Mouse (Mus musculus) heart, postnatal 0 days (tissue): ENCODE results near the gene 2310034G01Rik. TPM values are rescaled to one million over a fixed set of nuclear protein-coding genes. Genes with fewer than 3 reads are reported as not detected.

Source experiments
- ATAC-seq: fragments of 200-750 bp; cut with Nextera tagmentation; 2 replicates; pipeline ENCODE4 v1.8.0; 2017; ENCODE audit warnings: low read depth, moderate number of reproducible peaks, moderate library complexity; ENCODE audit not compliant: insufficient read depth
- DNase-seq: peaks from one replicate; pipeline ENCODE4 v3.0.0-alpha.2; 2016; ENCODE audit warnings: low spot score
- H3K27ac ChIP-seq: fragments of 300-500 bp; sonication (generic); 2 replicates; pipeline ENCODE4 v1.5.1; 2014; ENCODE audit warnings: low read depth, mild to moderate bottlenecking
- H3K27me3 ChIP-seq: fragments of 300-500 bp; sonication (generic); 2 replicates; pipeline ENCODE4 v1.6.1; 2014; ENCODE audit warnings: low read length, mixed read lengths; ENCODE audit not compliant: control insufficient read depth, insufficient read depth
- H3K36me3 ChIP-seq: fragments of 300-500 bp; sonication (generic); replicated peaks from 2 replicates; pipeline ENCODE4 v1.6.1; 2014; ENCODE audit warnings: low read length, mixed read lengths; ENCODE audit not compliant: control insufficient read depth, insufficient read depth
- H3K4me1 ChIP-seq: fragments of 300-500 bp; sonication (generic); 2 replicates; pipeline ENCODE4 v1.6.1; 2014; ENCODE audit warnings: antibody characterized with exemption; ENCODE audit not compliant: control insufficient read depth, insufficient read depth
- H3K4me2 ChIP-seq: fragments of 300-500 bp; sonication (generic); 2 replicates; pipeline ENCODE4 v1.6.1; 2014; ENCODE audit warnings: low read depth, mild to moderate bottlenecking, low read length, moderate library complexity
- H3K4me3 ChIP-seq: fragments of 300-500 bp; sonication (generic); 2 replicates; pipeline ENCODE4 v1.5.1; 2014; ENCODE audit warnings: low read depth, low read length
- H3K9ac ChIP-seq: fragments of 300-500 bp; sonication (generic); replicated peaks from 2 replicates; pipeline ENCODE4 v1.6.1; 2014; ENCODE audit warnings: low read depth, low read length, mixed read lengths
- H3K9me3 ChIP-seq: fragments of 300-500 bp; sonication (generic); replicated peaks from 2 replicates; pipeline ENCODE4 v1.6.1; 2016; ENCODE audit warnings: low read length; ENCODE audit not compliant: control insufficient read depth
- CTCF ChIP-seq: IDR thresholded peaks from 2 replicates; pipeline ENCODE4 v1.5.1; 2016; ENCODE audit warnings: antibody characterized with exemption, control low read depth, low read depth
- EP300 ChIP-seq: IDR thresholded peaks from 2 replicates; pipeline ENCODE4 v1.6.1; 2016; ENCODE audit warnings: antibody characterized with exemption, low read depth
- WGBS: fragments of 180-500 bp; shearing (Covaris S2); extraction: QIAGEN DNeasy Blood & Tissue Kit; methylation state at CpG from one replicate; pipeline ENCODE4 v1.1.7; 2014; 5-methylcytosine and 5-hydroxymethylcytosine counted together
- polyA plus RNA-seq: library from polyadenylated mRNA; unstranded; fragments of >200 nt; fragmentation: Nextera tagmentation; extraction: Ambion mirVana; gene quantifications from 2 replicates; pipeline ENCODE4 v1.2.1, GENCODE M21; 2015
- total RNA-seq: library from RNA; depleted of rRNA; stranded (reverse); fragments of >200 nt; gene quantifications from 2 replicates; pipeline ENCODE4 v1.2.3, GENCODE M21; 2014; ENCODE audit warnings: low replicate concordance

2310034G01Rik gene
- total and polyA plus RNA-seq, 2 experiments from 2014 or later: 1.1 to 1.5 TPM

GRCm38 (mm10) chr19:46313116-46313515 lies 37.0 kb downstream of the 2310034G01Rik start:
- no peak overlapping the region for H3K4me2 ChIP-seq
- H3K9me3 ChIP-seq: no peaks in the 10 kb centered on the region
- WGBS: 83% methylated on average over 9 of the region's 9 CpGs
- peaks cover 28% of the 10 kb centered on the region for H3K36me3 ChIP-seq
- DNase-seq (no peak), ATAC-seq (no peak)
- H3K27me3 ChIP-seq: peaks cover 53% of the 10 kb centered on the region
- TF ChIP-seq EP300: no peak
- TF ChIP-seq CTCF: no peak
- H3K4me1 ChIP-seq: no peaks in the 10 kb centered on the region
- no peak overlapping the region for H3K4me3 ChIP-seq
- no peak overlapping the region for H3K27ac ChIP-seq
- no peak overlapping the region for H3K9ac ChIP-seq

GRCm38 (mm10) chr19:46312566-46312965 lies 37.5 kb downstream of the 2310034G01Rik start:
- Histone ChIP-seq H3K36me3 (peaks cover 34% of the 10 kb centered on the region), H3K27me3 (peaks cover 48% of the 10 kb centered on the region), H3K27ac (no peak overlapping the region), H3K9ac (no peak overlapping the region), H3K4me2 (no peak overlapping the region), H3K4me1 (no peaks in the 10 kb centered on the region), H3K4me3 (no peak overlapping the region), H3K9me3 (no peaks in the 10 kb centered on the region)
- DNase-seq (no peak), ATAC-seq (no peak)
- no peak for TF ChIP-seq EP300
- no peak for TF ChIP-seq CTCF
- 90% methylated on average over 21 of the region's 21 CpGs for WGBS

- H3K4me1 ChIP-seq: peaks cover 1% of the 10 kb centered on the region; the same call in 1 of the 2 replicates
- no peak overlapping the region for H3K4me2 ChIP-seq
- no peak for DNase-seq
- peaks cover 36% of the 10 kb centered on the region for H3K27me3 ChIP-seq
- no peaks in the 10 kb centered on the region for H3K9me3 ChIP-seq
- no peak for ATAC-seq
- H3K27ac ChIP-seq: no peak overlapping the region
- no peak overlapping the region for H3K4me3 ChIP-seq
- 87% methylated on average over 9 of the region's 9 CpGs for WGBS
- TF ChIP-seq EP300: no peak
- no peak for TF ChIP-seq CTCF
- H3K9ac ChIP-seq: no peak overlapping the region
- peaks cover 43% of the 10 kb centered on the region for H3K36me3 ChIP-seq
These were observed 38.8 kb downstream of the 2310034G01Rik start for GRCm38 (mm10) chr19:46311341-46311740.

- no peak overlapping the region for H3K4me2 ChIP-seq
- H3K4me3 ChIP-seq: no peak overlapping the region
- H3K27ac ChIP-seq: no peak overlapping the region
- no peak for ATAC-seq
- peaks cover 6% of the 10 kb centered on the region; the same call in 1 of the 2 replicates for H3K4me1 ChIP-seq
- no peak for DNase-seq
- TF ChIP-seq CTCF: no peak
- TF ChIP-seq EP300: no peak
- H3K9me3 ChIP-seq: no peaks in the 10 kb centered on the region
- peaks cover 43% of the 10 kb centered on the region for H3K36me3 ChIP-seq
- WGBS: 88% methylated on average over 12 of the region's 12 CpGs
- H3K27me3 ChIP-seq: peaks cover 26% of the 10 kb centered on the region
- H3K9ac ChIP-seq: no peak overlapping the region
These were observed 39.7 kb downstream of the 2310034G01Rik start for GRCm38 (mm10) chr19:46310312-46310865.

- Histone ChIP-seq H3K27ac (no peak overlapping the region), H3K4me3 (no peak overlapping the region), H3K36me3 (peaks cover 43% of the 10 kb centered on the region), H3K27me3 (peaks cover 20% of the 10 kb centered on the region), H3K4me2 (no peak overlapping the region), H3K9me3 (no peaks in the 10 kb centered on the region), H3K9ac (no peak overlapping the region), H3K4me1 (peaks cover 6% of the 10 kb centered on the region; the same call in 1 of the 2 replicates)
- ATAC-seq (no peak), DNase-seq (no peak)
- WGBS: 84% methylated on average over 21 of the region's 21 CpGs
- TF ChIP-seq CTCF (no peak), EP300 (no peak)
These were observed 40.3 kb downstream of the 2310034G01Rik start for GRCm38 (mm10) chr19:46309651-46310305.
